Mouse (Mus musculus): ENCODE data around the gene Pnlip.

DNA sequence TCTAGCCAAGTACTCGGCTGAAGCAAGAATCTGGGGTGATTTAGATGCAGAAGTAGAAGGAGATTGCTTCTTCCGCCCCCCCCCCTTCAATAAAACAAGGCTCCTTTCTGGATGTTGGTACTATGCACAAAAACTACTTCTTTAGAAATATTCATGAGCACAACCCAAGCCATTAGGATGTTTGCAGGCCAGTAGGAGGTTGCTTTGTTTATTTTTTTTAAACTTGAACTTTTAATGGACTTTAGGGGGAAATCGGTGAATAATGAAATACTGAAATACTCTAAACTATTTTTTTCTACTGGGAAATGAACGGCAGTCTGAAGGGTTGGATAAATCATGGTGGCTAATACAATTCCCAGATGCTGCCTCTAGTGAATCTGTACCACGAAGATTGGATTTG, at the start of gene Pnlip:
- TF ChIP-seq POLR2A (IDR thresholded peaks at IDR 0.05; ENCODE audit: low read depth, low read length) (no peak), CTCF (IDR thresholded peaks at IDR 0.05; ENCODE audit: extremely low read depth, insufficient read length, insufficient replicate concordance, low read depth, low read length) (no peak)

Measured in small intestine, adult 2 months (tissue).